Comparison of ENCODE assay signal across 16 mouse cellular contexts in the genomic region with DNA sequence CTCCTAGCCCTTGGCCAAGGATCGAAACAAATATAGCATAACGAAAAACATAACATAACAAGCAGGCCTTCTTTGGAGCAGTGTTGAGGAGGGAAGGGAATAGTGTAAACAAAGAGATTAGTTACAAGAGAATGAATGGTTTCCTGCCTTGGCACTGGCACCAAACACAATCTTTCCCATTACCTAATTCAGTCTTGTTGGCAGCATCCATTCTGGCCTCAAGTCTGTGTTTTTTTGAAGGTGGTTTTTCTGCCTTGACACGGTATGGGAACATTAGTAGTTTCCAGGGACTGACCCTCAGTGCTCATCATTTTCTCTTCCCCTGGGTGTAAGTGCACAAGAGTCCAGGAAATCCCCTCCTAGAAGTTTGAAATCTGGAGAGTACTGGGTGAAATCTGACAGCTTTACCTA.
DNase-seq lines count a peak whose midpoint lies in the region; ATAC-seq and TF ChIP-seq lines count a peak whose summit lies in the region.
"Had no signal": no experiment of that assay in that cellular context is flagged by ENCODE, and none has a peak within 500 bp of the region (broad histone marks: within the 10 kb centered on the region; RNA-seq: fewer than 3 reads in every experiment).

No protein-coding gene starts in this region.

- TF ChIP-seq EP300 in CH12.LX (IDR thresholded peaks at IDR 0.05; ENCODE audit: low read length) = peak; percentile 64

- dilution Hi-C loops in CH12.LX (cut with MboI; ENCODE audit: extremely low pct_ligation_motif_present, extremely low pct_unique_long_range_greater_than_20kb, low sequenced_read_pairs) = no loop called here

- peak overlapping the region; percentile 57 for H3K27ac ChIP-seq in heart, embryonic 15.5 days
- H3K27ac ChIP-seq in CH12.LX (ENCODE audit: insufficient read depth, low read depth) = peak overlapping the region; percentile 71; the same call in 1 of the 2 replicates
- H3K27ac ChIP-seq: hindbrain, embryonic 13.5 days; macrophage had no signal

- no peaks in the 10 kb centered on the region for H3K36me3 ChIP-seq in heart, embryonic 15.5 days
- no peaks in the 10 kb centered on the region for H3K36me3 ChIP-seq in CH12.LX (replicated peaks in 1 of 2; ENCODE audit: control insufficient read depth in 1 of 2, insufficient read depth in 1 of 2, low read length in 1 of 2)
- H3K36me3 ChIP-seq: hindbrain, embryonic 13.5 days had no signal

- in situ Hi-C loops in CH12.LX (cut with MboI; ENCODE audit: low pct_ligation_motif_present, low pct_unique_long_range_greater_than_20kb, low sequenced_read_pairs) = loop anchor here (10.0 kb wide), 1 partner anchor 107 kb away; the partner anchor contains the start of gene Cdc42ep3

- intact Hi-C loops in heart, postnatal 36 days (cut with DNase I) = no loop called here
- intact Hi-C loops in left cerebral cortex, postnatal 36 days (cut with DNase I) = no loop called here

- no peaks in the 10 kb centered on the region for H3K27me3 ChIP-seq in heart, embryonic 15.5 days
- no peaks in the 10 kb centered on the region for H3K27me3 ChIP-seq in CH12.LX (replicated peaks)
- H3K27me3 ChIP-seq: hindbrain, embryonic 13.5 days had no signal

- no peaks in the 10 kb centered on the region for H3K4me1 ChIP-seq in heart, embryonic 15.5 days (replicated peaks)
- H3K4me1 ChIP-seq in CH12.LX (ENCODE audit: control insufficient read depth in 1 of 2, insufficient read depth in 2 of 2) = peaks cover 40 to 90% of the 10 kb centered on the region in 2 experiments
- H3K4me1 ChIP-seq: hindbrain, embryonic 13.5 days had no signal

- H3K9me3 ChIP-seq in heart, embryonic 15.5 days (replicated peaks) = no peaks in the 10 kb centered on the region
- no peaks in the 10 kb centered on the region for H3K9me3 ChIP-seq in CH12.LX (replicated peaks; ENCODE audit: low read length)
- H3K9me3 ChIP-seq: hindbrain, embryonic 13.5 days had no signal

- no peak overlapping the region for H3K4me2 ChIP-seq in heart, embryonic 15.5 days
- H3K4me2 ChIP-seq in CH12.LX (ENCODE audit: insufficient read depth, low read depth, poor library complexity, severe bottlenecking) = peak overlapping the region; percentile 59
- H3K4me2 ChIP-seq: hindbrain, embryonic 13.5 days had no signal

- no peaks in the 10 kb centered on the region for H3K79me2 ChIP-seq in CH12.LX (replicated peaks; ENCODE audit: control insufficient read depth, extremely low read depth, insufficient read depth, poor library complexity, severe bottlenecking)

- no peak for TF ChIP-seq POLR2A in CH12.LX (IDR thresholded peaks at IDR 0.05; ENCODE audit: low read depth, low read length)

- 55% methylated on average over 3 of the region's 3 CpGs for WGBS in heart, embryonic 15.5 days

- ATAC-seq in heart, embryonic 15.5 days (replicated peaks; ENCODE audit: insufficient number of reproducible peaks, insufficient read depth, low FRiP score, low read depth) = peak; percentile 69; the same call in 1 of the 2 replicates

- no peak for DNase-seq in heart, postnatal 36 days
- peak; percentile 69 for DNase-seq in CH12.LX (ENCODE audit: extremely low read depth)
- peak; percentile 76 for DNase-seq in adipocyte (ENCODE audit: low spot score)
- peak; percentile 7 for DNase-seq in lung, postnatal 14 days
- DNase-seq in cerebellum, postnatal 25 days = no peak
- DNase-seq in left cerebral cortex, postnatal 36 days (ENCODE audit: low spot score in 2 of 2) = no peak
- no peak for DNase-seq in embryo, embryonic 10.5 days (ENCODE audit: low spot score)
- DNase-seq: adrenal gland, adult 8-10 months; cerebellum, postnatal 10 days; kidney, adult 9 months; liver; midbrain, embryonic 14.5 days; thymus, postnatal 36 days had no signal

- no peak overlapping the region for H3K9ac ChIP-seq in heart, embryonic 15.5 days
- H3K9ac ChIP-seq in CH12.LX (ENCODE audit: insufficient read depth, low read depth) = 0 out of 2 replicates have a peak overlapping the region, but pooled peaks have one; percentile 3
- H3K9ac ChIP-seq: hindbrain, embryonic 13.5 days had no signal

- TF ChIP-seq RAD21 in CH12.LX (IDR thresholded peaks at IDR 0.05; ENCODE audit: low read depth, low read length) = no peak; the same call in none of the 2 replicates

- H3K4me3 ChIP-seq in heart, embryonic 15.5 days = no peak overlapping the region
- no peak overlapping the region for H3K4me3 ChIP-seq in CH12.LX (replicated peaks in 1 of 3; ENCODE audit: low read depth in 2 of 3, low read length in 2 of 3, poor library complexity in 1 of 3)
- H3K4me3 ChIP-seq: hindbrain, embryonic 13.5 days had no signal

- no peak for TF ChIP-seq CTCF in CH12.LX (conservative IDR thresholded peaks at IDR 0.05 in 1 of 2, IDR thresholded peaks at IDR 0.05 in 1 of 2; ENCODE audit: low read depth in 2 of 2, low read length in 2 of 2)

TF ChIP-seq in CH12.LX, 34 proteins besides CTCF, POLR2A, EP300 and RAD21:
- TF ChIP-seq KAT2A (IDR thresholded peaks at IDR 0.05; ENCODE audit: insufficient replicate concordance, low read length) (no peak), HCFC1 (IDR thresholded peaks at IDR 0.05; ENCODE audit: low read depth, low read length) (no peak), NELFE (IDR thresholded peaks at IDR 0.05; ENCODE audit: low read depth, low read length) (no peak), E2F4 (IDR thresholded peaks at IDR 0.05; ENCODE audit: insufficient replicate concordance, low read depth, low read length) (no peak), SIN3A (IDR thresholded peaks at IDR 0.05; ENCODE audit: low read length) (no peak), JUN (IDR thresholded peaks at IDR 0.05; ENCODE audit: insufficient read depth, low read depth, low read length) (no peak), ZKSCAN1 (IDR thresholded peaks at IDR 0.05; ENCODE audit: borderline replicate concordance, low read depth, low read length) (no peak), GABPA (IDR thresholded peaks at IDR 0.05; ENCODE audit: insufficient replicate concordance, low read depth, low read length) (no peak), JUND (conservative IDR thresholded peaks at IDR 0.05; ENCODE audit: low read depth, low read length) (no peak), BHLHE40 (IDR thresholded peaks at IDR 0.05; ENCODE audit: low read depth, low read length) (peak; percentile 37; the same call in 1 of the 2 replicates), UBTF (IDR thresholded peaks at IDR 0.05; ENCODE audit: low read depth, low read length) (no peak), NRF1 (IDR thresholded peaks at IDR 0.05; ENCODE audit: low read depth, low read length) (no peak), MEF2A (IDR thresholded peaks at IDR 0.05; ENCODE audit: borderline replicate concordance, low read depth, low read length) (no peak; the same call in 1 of the 2 replicates), MYC (IDR thresholded peaks at IDR 0.05; ENCODE audit: low read depth, low read length) (no peak), PAX5 (IDR thresholded peaks at IDR 0.05; ENCODE audit: low read length) (no peak), POLR2AphosphoS2 (IDR thresholded peaks at IDR 0.05; ENCODE audit: low read depth, low read length) (no peak), ZC3H11A (IDR thresholded peaks at IDR 0.05; ENCODE audit: low read depth, low read length) (no peak), TBP (conservative IDR thresholded peaks at IDR 0.05; ENCODE audit: low read depth, low read length) (0 out of 2 replicates have a peak, but pooled peaks have one; percentile 25), TCF12 (IDR thresholded peaks at IDR 0.05; ENCODE audit: low read depth, low read length) (0 out of 2 replicates have a peak, but pooled peaks have one; percentile 16), IRF4 (IDR thresholded peaks at IDR 0.05; ENCODE audit: low read depth, low read length) (peak; percentile 59), RCOR1 (conservative IDR thresholded peaks at IDR 0.05; ENCODE audit: low read depth, low read length) (no peak), CHD1 (IDR thresholded peaks at IDR 0.05; ENCODE audit: low read depth, low read length) (no peak), MXI1 (IDR thresholded peaks at IDR 0.05; ENCODE audit: low read depth, low read length) (no peak; the same call in 1 of the 2 replicates), ELF1 (IDR thresholded peaks at IDR 0.05; ENCODE audit: low read depth, low read length) (no peak), SMC3 (IDR thresholded peaks at IDR 0.05; ENCODE audit: low read depth, low read length) (no peak), MAFK (IDR thresholded peaks at IDR 0.05; ENCODE audit: insufficient replicate concordance, low read length) (no peak), ZMIZ1 (IDR thresholded peaks at IDR 0.05; ENCODE audit: low read depth, low read length) (no peak), USF1 (IDR thresholded peaks at IDR 0.05; ENCODE audit: low read depth, low read length) (no peak), CHD2 (IDR thresholded peaks at IDR 0.05; ENCODE audit: low read length) (no peak), MAZ (IDR thresholded peaks at IDR 0.05; ENCODE audit: low read depth, low read length) (no peak), ETS1 (conservative IDR thresholded peaks at IDR 0.05; ENCODE audit: low read depth, low read length) (peak; percentile 63), USF2 (conservative IDR thresholded peaks at IDR 0.05; ENCODE audit: low read depth, low read length) (no peak), ZNF384 (IDR thresholded peaks at IDR 0.05; ENCODE audit: low read depth, low read length) (no peak), MAX (IDR thresholded peaks at IDR 0.05; ENCODE audit: low read length) (no peak)

Comparison
In these comparisons a context has a peak if more than half of its experiments do, and no peak if none do; other contexts are left out.
1. DNase-seq: peak in CH12.LX (single experiment), adipocyte (single experiment) and lung, postnatal 14 days (single experiment); none in heart, postnatal 36 days (0 of 2), cerebellum, postnatal 25 days (0 of 2), left cerebral cortex, postnatal 36 days (0 of 2) and embryo, embryonic 10.5 days (single experiment).